Mouse (Mus musculus) spleen, adult 2 months (tissue): ENCODE data around the gene Arf3. TPM values are rescaled to one million over a fixed set of nuclear protein-coding genes. Genes with fewer than 3 reads are reported as not detected.

Experiments used
- DNase-seq, 2 experiments: peaks; one replicate each; pipeline versions ENCODE4 v3.0.0 to v3.0.0-alpha.2; 2012 to 2021; ENCODE audit warnings: low spot score in 2 of 2, low read depth in 1 of 2
- H3K27ac ChIP-seq: fragments of 200-500 bp; 2 replicates; pipeline ENCODE4 v1.5.1; 2012; ENCODE audit warnings: low read length, inconsistent platforms; ENCODE audit not compliant: insufficient read depth
- H3K27me3 ChIP-seq: fragments of 200-500 bp; 2 replicates; pipeline ENCODE4 v1.6.1; 2012; ENCODE audit warnings: mild to moderate bottlenecking, moderate library complexity, low read length, inconsistent platforms; ENCODE audit not compliant: control insufficient read depth, insufficient read depth
- H3K36me3 ChIP-seq: fragments of 200-500 bp; 2 replicates; pipeline ENCODE4 v1.6.1; 2012; ENCODE audit warnings: mild to moderate bottlenecking, low read length, inconsistent platforms; ENCODE audit not compliant: control insufficient read depth, insufficient read depth
- H3K4me1 ChIP-seq: fragments of 200-500 bp; 2 replicates; pipeline ENCODE4 v1.6.1; 2011; ENCODE audit warnings: inconsistent platforms; ENCODE audit not compliant: control insufficient read depth, insufficient read depth, insufficient read length
- H3K4me3 ChIP-seq: fragments of 200-500 bp; 2 replicates; pipeline ENCODE4 v1.5.1; 2011; ENCODE audit warnings: mild to moderate bottlenecking, inconsistent platforms; ENCODE audit not compliant: insufficient read depth, insufficient read length; ENCODE audit errors: extremely low read depth
- CTCF ChIP-seq: fragments of 200-500 bp; IDR thresholded peaks from 2 replicates; pipeline ENCODE4 v1.5.1; 2011; ENCODE audit warnings: mild to moderate bottlenecking, inconsistent platforms; ENCODE audit not compliant: insufficient read depth, insufficient read length, insufficient replicate concordance; ENCODE audit errors: extremely low read depth
- POLR2A ChIP-seq: fragments of 200-500 bp; IDR thresholded peaks from 2 replicates; pipeline ENCODE4 v1.6.1; 2011; ENCODE audit warnings: low read depth, low read length, inconsistent platforms
- WGBS: fragments of 180-500 bp; shearing (Covaris S2); methylation state at CpG from one replicate; pipeline ENCODE4 v1.1.7; 2018; 5-methylcytosine and 5-hydroxymethylcytosine counted together
- polyA plus RNA-seq: library from polyadenylated mRNA; depleted of rRNA; stranded (reverse); fragments of >200 nt; gene quantifications from 2 replicates; pipeline ENCODE4 v1.2.3, GENCODE M21; 2012

The Arf3 gene
- polyA plus RNA-seq, 1 experiment = 65.2 TPM

- no peak for TF ChIP-seq POLR2A
- no peak for TF ChIP-seq CTCF
- Histone ChIP-seq H3K4me3 (no peak overlapping the region), H3K27me3 (peaks cover 36% of the 10 kb centered on the region), H3K27ac (no peak overlapping the region), H3K4me1 (peaks cover 21% of the 10 kb centered on the region), H3K36me3 (no peaks in the 10 kb centered on the region)
- WGBS = 1% methylated on average over 23 of the region's 23 CpGs
- no peak for DNase-seq
Observed at GRCm38 (mm10) chr15:98790761-98791160, 27.7 kb upstream of the Arf3 start.

GRCm38 (mm10) chr15:98789661-98790535 lies 26.9 kb upstream of the Arf3 start, which contains the start of gene Wnt1:
TSS of gene Wnt1 (plus strand) at chr15:98789857.
- no peak within 1 kb of the TSS for H3K27ac ChIP-seq
- TF ChIP-seq POLR2A (no peak), CTCF (peak; percentile 48; the same call in 1 of the 2 replicates)
- H3K36me3 ChIP-seq = no peaks in the 10 kb centered on the region
- 10% methylated on average over 51 of the region's 51 CpGs for WGBS
- H3K4me3 ChIP-seq = no peak within 1 kb of the TSS
- peak in 1 of 2 experiments; percentile 52 for DNase-seq
- H3K4me1 ChIP-seq = peaks cover 21% of the 10 kb centered on the region
- peaks cover 37% of the 10 kb centered on the region for H3K27me3 ChIP-seq

GRCm38 (mm10) chr15:98788972-98789660 lies 26.1 kb upstream of the Arf3 start:
- Histone ChIP-seq H3K36me3 (no peaks in the 10 kb centered on the region), H3K4me1 (peaks cover 21% of the 10 kb centered on the region), H3K27me3 (peaks cover 37% of the 10 kb centered on the region), H3K4me3 (no peak overlapping the region), H3K27ac (no peak overlapping the region)
- 8% methylated on average over 24 of the region's 24 CpGs for WGBS
- no peak for DNase-seq
- TF ChIP-seq CTCF = no peak
- no peak for TF ChIP-seq POLR2A

GRCm38 (mm10) chr15:98787930-98788329 lies 24.9 kb upstream of the Arf3 start:
- WGBS = 40% methylated on average over 4 of the region's 4 CpGs
- Histone ChIP-seq H3K27me3 (peaks cover 37% of the 10 kb centered on the region), H3K27ac (no peak overlapping the region), H3K36me3 (no peaks in the 10 kb centered on the region), H3K4me1 (peaks cover 17% of the 10 kb centered on the region), H3K4me3 (no peak overlapping the region)
- DNase-seq = no peak
- TF ChIP-seq POLR2A = no peak
- TF ChIP-seq CTCF = no peak; the same call in 1 of the 2 replicates

- Histone ChIP-seq H3K36me3 (no peaks in the 10 kb centered on the region), H3K4me3 (no peak overlapping the region), H3K27ac (no peak overlapping the region), H3K27me3 (peaks cover 18% of the 10 kb centered on the region), H3K4me1 (peaks cover 3% of the 10 kb centered on the region; the same call in 1 of the 2 replicates)
- no peak for TF ChIP-seq POLR2A
- TF ChIP-seq CTCF = no peak
- DNase-seq = no peak
- 65% methylated on average over 7 of the region's 7 CpGs for WGBS
Observed at GRCm38 (mm10) chr15:98785744-98786143, 22.7 kb upstream of the Arf3 start.

- H3K27me3 ChIP-seq = peaks cover 39% of the 10 kb centered on the region
- no peak overlapping the region for H3K4me3 ChIP-seq
- 54% methylated on average over 6 of the region's 6 CpGs for WGBS
- H3K36me3 ChIP-seq = no peaks in the 10 kb centered on the region
- no peak for TF ChIP-seq CTCF
- TF ChIP-seq POLR2A = no peak
- H3K4me1 ChIP-seq = peaks cover 23% of the 10 kb centered on the region
- DNase-seq = no peak
- no peak overlapping the region for H3K27ac ChIP-seq
Observed at GRCm38 (mm10) chr15:98781166-98781565, 18.2 kb upstream of the Arf3 start.

- TF ChIP-seq CTCF (no peak), POLR2A (no peak)
- H3K4me3 ChIP-seq = no peak overlapping the region; the same call in 1 of the 2 replicates
- H3K27me3 ChIP-seq = peaks cover 41% of the 10 kb centered on the region
- no peaks in the 10 kb centered on the region for H3K36me3 ChIP-seq
- H3K4me1 ChIP-seq = peaks cover 29% of the 10 kb centered on the region
- DNase-seq = no peak
- WGBS = 41% methylated on average over 13 of the region's 13 CpGs
- H3K27ac ChIP-seq = no peak overlapping the region
Observed at GRCm38 (mm10) chr15:98780573-98780972, 17.6 kb upstream of the Arf3 start.
